Mouse (Mus musculus) limb, embryonic 10.5 days (tissue): ENCODE data around the gene Mfsd10. TPM values are rescaled to one million over a fixed set of nuclear protein-coding genes. Genes with fewer than 3 reads are reported as not detected.

ENCODE experiments used
- DNase-seq: peaks from one replicate; pipeline ENCODE4 v3.0.0-alpha.2; 2017; ENCODE audit warnings: low spot score
- H3K27ac ChIP-seq: fragments of 300-500 bp; sonication (generic); 2 replicates; pipeline ENCODE4 v1.5.1; 2016; ENCODE audit warnings: mild to moderate bottlenecking
- H3K27me3 ChIP-seq: fragments of 300-500 bp; sonication (generic); 2 replicates; pipeline ENCODE4 v1.6.1; 2016; ENCODE audit warnings: low read depth, mild to moderate bottlenecking; ENCODE audit not compliant: poor library complexity, severe bottlenecking
- H3K36me3 ChIP-seq: fragments of 300-500 bp; sonication (generic); 2 replicates; pipeline ENCODE4 v1.6.1; 2016; ENCODE audit warnings: mild to moderate bottlenecking, moderate library complexity
- H3K4me1 ChIP-seq: fragments of 300-500 bp; sonication (generic); 2 replicates; pipeline ENCODE4 v1.6.1; 2016
- H3K4me3 ChIP-seq: fragments of 300-500 bp; sonication (generic); 2 replicates; pipeline ENCODE4 v1.5.1; 2016; ENCODE audit warnings: mild to moderate bottlenecking, moderate library complexity
- H3K9me3 ChIP-seq: fragments of 300-500 bp; sonication (generic); replicated peaks from 2 replicates; pipeline ENCODE4 v1.6.1; 2016; ENCODE audit warnings: mild to moderate bottlenecking
- WGBS: fragments of 180-500 bp; shearing (Covaris S2); methylation state at CpG from one replicate; pipeline ENCODE4 v1.1.7; 2016; 5-methylcytosine and 5-hydroxymethylcytosine counted together
- polyA plus RNA-seq: library from polyadenylated mRNA; unstranded; fragments of >200 nt; fragmentation: Nextera tagmentation; extraction: Ambion mirVana; gene quantifications from 2 replicates; pipeline ENCODE4 v1.2.1, GENCODE M21; 2016

Mfsd10 gene
- 105 and 111 TPM in 2 replicates for polyA plus RNA-seq

DNA sequence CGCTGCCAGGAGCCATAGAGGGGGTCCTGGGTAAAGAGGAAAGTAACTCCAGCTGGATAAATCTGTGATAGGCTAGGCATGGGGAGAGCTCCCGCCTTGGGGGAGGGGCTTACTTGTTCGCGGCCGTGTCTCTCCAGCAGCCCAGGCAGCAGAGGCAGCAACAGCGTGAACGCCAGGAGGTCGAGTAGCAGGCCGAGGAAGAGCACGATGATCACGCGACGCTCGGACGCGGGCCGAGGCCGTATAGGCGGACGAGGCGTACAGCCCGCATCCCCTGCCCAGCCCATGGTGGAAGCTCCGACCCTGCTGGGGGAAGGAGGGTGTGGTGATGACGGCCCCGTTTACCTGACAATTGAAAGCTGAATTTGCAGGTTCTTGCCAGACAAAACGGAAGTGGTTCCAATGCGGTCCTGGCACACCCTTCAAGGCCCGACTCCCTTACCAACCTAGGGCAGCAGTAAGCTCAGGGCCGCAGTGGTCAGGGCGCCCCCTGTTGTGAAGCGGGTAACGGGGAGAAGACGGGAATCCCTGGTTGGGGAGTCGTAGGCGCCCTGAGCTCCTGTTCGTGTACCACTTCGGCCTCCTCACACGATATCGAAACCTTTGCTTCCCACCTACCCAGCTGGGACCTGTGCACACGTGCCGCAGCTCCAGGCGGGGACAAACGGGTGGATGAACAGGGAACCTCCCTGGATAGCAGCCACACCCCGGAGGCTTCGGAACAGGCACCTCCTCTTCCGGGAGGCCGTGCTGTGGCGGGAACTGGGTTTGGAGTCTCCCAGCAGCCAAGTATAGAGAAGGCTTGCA is at the start of gene Mfsd10:
Gene Mfsd10, minus strand, starts transcription at position 732 of the 807 bp plus-strand sequence.
- peak within 1 kb of the TSS; percentile 90 for H3K27ac ChIP-seq
- no peaks in the 10 kb centered on the region for H3K27me3 ChIP-seq
- H3K4me1 ChIP-seq = peaks cover 31% of the 10 kb centered on the region
- peaks cover 86% of the 10 kb centered on the region for H3K36me3 ChIP-seq
- peak; percentile 80 for DNase-seq
- WGBS = under 1% methylated on average over 48 of the region's 48 CpGs
- H3K4me3 ChIP-seq = peak within 1 kb of the TSS; percentile 71
- no peaks in the 10 kb centered on the region for H3K9me3 ChIP-seq

DNA sequence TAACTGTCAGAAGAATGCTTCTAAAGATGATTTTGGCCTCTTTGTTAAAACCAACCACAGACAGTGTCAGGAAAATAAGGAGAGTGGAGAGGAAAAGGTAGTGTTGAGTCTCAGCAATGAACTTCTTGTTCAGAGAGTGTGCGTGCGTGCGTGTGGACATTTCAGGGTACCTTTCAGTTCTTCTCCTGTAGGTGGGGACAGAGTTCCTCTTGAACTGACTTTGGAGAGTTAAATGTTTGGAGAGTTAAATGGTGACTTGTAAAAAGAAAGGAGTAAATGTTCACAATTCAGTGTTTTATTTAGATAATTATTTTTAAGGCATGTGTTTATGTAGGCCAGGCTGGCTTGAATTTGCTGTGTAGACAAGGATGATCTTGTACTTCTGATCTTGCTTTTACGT is 33.3 kb upstream of the Mfsd10 start:
- DNase-seq = no peak
- whole genome bisulfite sequencing = 84% methylated on average over 4 of the region's 4 CpGs
- Histone ChIP-seq H3K27ac (no peak overlapping the region), H3K9me3 (no peaks in the 10 kb centered on the region), H3K4me3 (no peak overlapping the region), H3K4me1 (no peaks in the 10 kb centered on the region), H3K27me3 (no peaks in the 10 kb centered on the region), H3K36me3 (no peaks in the 10 kb centered on the region)

DNA sequence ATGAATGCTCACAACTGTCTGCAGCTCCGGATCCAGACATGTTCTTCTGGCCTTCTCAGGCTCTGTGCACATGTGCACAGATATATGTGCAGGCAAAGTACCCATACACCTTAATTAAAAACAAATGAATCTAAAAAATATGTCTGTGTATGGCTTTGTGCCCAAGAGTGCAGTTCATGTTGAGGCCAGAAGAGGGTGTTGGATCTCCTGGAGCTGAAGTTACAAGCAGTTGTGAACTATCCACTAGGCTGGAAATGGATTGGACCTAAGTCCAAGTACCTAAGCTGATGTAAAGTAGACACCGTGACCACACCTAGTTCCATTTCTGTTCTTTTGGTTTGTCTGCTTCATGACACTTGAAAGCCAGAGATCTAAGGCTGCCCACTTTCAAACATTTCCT is 32.5 kb upstream of the Mfsd10 start:
- DNase-seq = no peak
- 82% methylated on average over 2 of the region's 2 CpGs for WGBS
- Histone ChIP-seq H3K9me3 (no peaks in the 10 kb centered on the region), H3K4me1 (no peaks in the 10 kb centered on the region), H3K36me3 (no peaks in the 10 kb centered on the region), H3K27ac (no peak overlapping the region), H3K4me3 (no peak overlapping the region), H3K27me3 (no peaks in the 10 kb centered on the region)

GRCm38 (mm10) chr5:34663231-34663630 is 26.2 kb upstream of the Mfsd10 start:
- 95% methylated on average over 2 of the region's 2 CpGs for WGBS
- no peak overlapping the region for H3K4me3 ChIP-seq
- no peak overlapping the region for H3K27ac ChIP-seq
- H3K4me1 ChIP-seq = peaks cover 10% of the 10 kb centered on the region
- no peaks in the 10 kb centered on the region for H3K9me3 ChIP-seq
- no peak for DNase-seq
- H3K36me3 ChIP-seq = peaks cover 1% of the 10 kb centered on the region; the same call in 1 of the 2 replicates
- peaks cover 13% of the 10 kb centered on the region for H3K27me3 ChIP-seq

DNA sequence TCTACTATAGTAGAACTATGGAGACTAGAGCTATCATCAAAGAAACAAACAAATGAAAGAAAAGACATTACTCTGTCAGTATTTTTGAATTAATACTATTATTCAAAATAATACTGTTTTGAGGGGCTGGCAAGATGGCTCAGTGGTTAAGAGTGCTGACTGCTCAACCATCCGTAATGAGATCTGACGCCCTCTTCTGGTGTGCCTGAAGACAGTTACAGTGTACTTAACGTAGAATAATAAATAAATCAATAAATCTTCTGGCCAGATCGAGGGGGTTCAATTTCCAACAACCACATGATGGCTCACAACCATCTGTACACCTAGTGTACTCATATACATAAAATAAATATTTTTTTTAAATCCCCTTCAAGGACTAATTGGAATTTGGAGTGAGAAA is 24.9 kb upstream of the Mfsd10 start:
- H3K36me3 ChIP-seq = peaks cover 11% of the 10 kb centered on the region
- H3K9me3 ChIP-seq = no peaks in the 10 kb centered on the region
- H3K27me3 ChIP-seq = peaks cover 13% of the 10 kb centered on the region
- H3K27ac ChIP-seq = no peak overlapping the region
- WGBS = 85% methylated on average over 4 of the region's 4 CpGs
- H3K4me3 ChIP-seq = no peak overlapping the region
- no peak for DNase-seq
- H3K4me1 ChIP-seq = peaks cover 10% of the 10 kb centered on the region

DNA sequence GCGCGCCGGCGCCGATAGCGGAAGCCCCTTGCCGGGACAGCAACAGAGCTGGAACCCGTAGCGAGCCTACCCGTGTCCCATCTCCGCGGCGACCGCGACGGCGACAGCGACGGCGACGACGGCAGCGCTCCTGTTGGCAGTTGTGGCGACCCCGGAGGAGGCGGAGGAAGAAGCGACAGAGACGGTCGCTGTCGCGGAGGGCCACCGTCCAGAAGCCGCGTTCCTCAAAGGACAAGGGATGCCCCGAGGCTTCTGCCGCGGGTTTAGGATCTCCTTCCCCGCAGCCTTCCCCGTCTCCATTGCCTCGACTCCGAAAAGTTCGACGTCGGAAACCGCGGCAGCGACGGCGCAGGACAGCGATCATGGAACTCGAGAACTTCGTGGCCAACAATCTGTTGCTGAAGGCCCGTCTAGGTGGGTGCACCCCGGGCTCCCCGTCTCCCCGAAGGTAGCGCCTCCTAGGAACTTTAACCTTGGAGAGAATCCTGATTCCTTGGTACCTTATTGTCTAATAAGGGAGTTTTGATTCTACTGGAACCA is 23.6 kb upstream of the Mfsd10 start:
- peaks cover 13% of the 10 kb centered on the region for H3K27me3 ChIP-seq
- no peak for DNase-seq
- H3K4me3 ChIP-seq = peak overlapping the region; percentile 82
- peak overlapping the region; percentile 81 for H3K27ac ChIP-seq
- under 1% methylated on average over 57 of the region's 57 CpGs for whole genome bisulfite sequencing
- peaks cover 22% of the 10 kb centered on the region for H3K36me3 ChIP-seq
- peaks cover 10% of the 10 kb centered on the region for H3K4me1 ChIP-seq
- no peaks in the 10 kb centered on the region for H3K9me3 ChIP-seq

- under 1% methylated on average over 60 of the region's 60 CpGs for WGBS
- peak; percentile 96 for DNase-seq
- H3K9me3 ChIP-seq = no peaks in the 10 kb centered on the region
- H3K27me3 ChIP-seq = peaks cover 13% of the 10 kb centered on the region
- peak within 1 kb of the TSS; percentile 82 for H3K4me3 ChIP-seq
- peak within 1 kb of the TSS; percentile 81 for H3K27ac ChIP-seq
- H3K4me1 ChIP-seq = peaks cover 10% of the 10 kb centered on the region
- H3K36me3 ChIP-seq = peaks cover 29% of the 10 kb centered on the region
These were observed 22.9 kb upstream of the Mfsd10 start, which contains the start of the genes Nop14 and Grk4 for GRCm38 (mm10) chr5:34659686-34660590. Gene Nop14, minus strand, starts transcription at chr5:34660148. Gene Grk4, plus strand, starts transcription at chr5:34660379.

DNA sequence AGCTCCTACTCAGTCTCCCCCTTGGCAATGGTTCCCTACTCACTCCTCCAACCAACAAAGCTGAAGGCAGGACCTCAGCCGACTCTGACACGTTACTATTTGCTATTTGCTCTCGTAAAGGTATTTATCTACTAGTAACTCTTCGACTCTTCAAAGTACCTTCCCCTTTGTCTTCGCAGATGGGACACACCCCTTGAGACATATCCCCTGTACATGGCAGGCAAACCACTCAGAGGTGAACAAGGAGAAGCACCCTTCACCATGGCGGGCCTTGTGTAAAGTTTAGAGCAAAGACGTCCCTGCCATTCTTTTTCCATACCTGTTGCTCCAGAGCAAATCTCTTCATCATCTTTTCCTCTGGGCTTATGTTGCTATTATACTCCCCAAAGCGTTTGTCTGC is 20.5 kb upstream of the Mfsd10 start:
- Histone ChIP-seq H3K9me3 (no peaks in the 10 kb centered on the region), H3K36me3 (peaks cover 53% of the 10 kb centered on the region), H3K4me3 (no peak overlapping the region), H3K4me1 (peaks cover 10% of the 10 kb centered on the region), H3K27ac (no peak overlapping the region), H3K27me3 (peaks cover 13% of the 10 kb centered on the region)
- 96% methylated on average over 8 of the region's 8 CpGs for WGBS
- no peak for DNase-seq

DNA sequence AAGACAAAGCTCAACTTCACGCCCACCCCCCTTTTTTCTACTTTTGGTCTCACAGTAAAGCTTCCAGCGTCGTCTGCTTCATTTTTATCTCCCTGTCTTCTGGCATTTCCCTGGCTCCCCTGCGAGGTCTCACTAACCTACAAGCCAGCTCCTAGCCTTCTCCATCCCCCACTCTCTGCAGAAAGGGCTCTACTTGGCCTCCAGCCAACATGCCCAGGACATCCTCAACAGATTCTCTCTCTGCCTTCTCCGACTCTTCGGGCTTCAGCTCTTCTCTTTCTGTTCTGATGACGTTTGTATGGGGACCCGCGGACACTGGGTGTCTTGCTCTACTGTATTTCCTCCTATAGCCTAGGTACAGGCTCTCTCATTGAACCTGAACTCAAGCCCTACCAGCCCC is 17.9 kb upstream of the Mfsd10 start:
- DNase-seq = no peak

DNA sequence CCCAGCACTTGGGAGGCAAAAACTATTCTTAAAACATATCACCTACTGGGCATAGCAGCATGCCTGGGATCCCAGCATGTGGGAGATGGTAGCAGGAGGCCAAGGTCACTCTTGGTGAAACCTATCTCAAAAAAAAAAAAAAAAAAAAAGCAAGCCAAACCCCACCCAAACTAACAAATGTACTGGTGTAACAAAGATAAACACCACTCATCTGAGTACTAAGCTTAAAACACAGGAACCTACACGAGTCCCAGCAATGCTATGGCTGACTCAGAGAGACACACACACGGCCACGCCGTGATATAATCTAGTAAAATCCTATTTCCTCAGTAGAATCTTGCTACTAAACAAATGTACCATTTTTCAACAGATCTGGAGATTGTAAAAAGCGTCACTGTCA is 15.9 kb upstream of the Mfsd10 start:
- no peak for DNase-seq
- Histone ChIP-seq H3K27ac (no peak overlapping the region), H3K4me3 (no peak overlapping the region), H3K4me1 (no peaks in the 10 kb centered on the region), H3K9me3 (no peaks in the 10 kb centered on the region), H3K27me3 (no peaks in the 10 kb centered on the region), H3K36me3 (peaks cover 95% of the 10 kb centered on the region)
- 95% methylated on average over 5 of the region's 5 CpGs for WGBS

More for the DNA sequence above, 17.9 kb upstream of the Mfsd10 start:
- Histone ChIP-seq H3K4me1 (peaks cover 6% of the 10 kb centered on the region), H3K4me3 (no peak overlapping the region), H3K9me3 (no peaks in the 10 kb centered on the region), H3K36me3 (peaks cover 79% of the 10 kb centered on the region), H3K27ac (no peak overlapping the region), H3K27me3 (no peaks in the 10 kb centered on the region)
- 94% methylated on average over 9 of the region's 9 CpGs for WGBS

DNA sequence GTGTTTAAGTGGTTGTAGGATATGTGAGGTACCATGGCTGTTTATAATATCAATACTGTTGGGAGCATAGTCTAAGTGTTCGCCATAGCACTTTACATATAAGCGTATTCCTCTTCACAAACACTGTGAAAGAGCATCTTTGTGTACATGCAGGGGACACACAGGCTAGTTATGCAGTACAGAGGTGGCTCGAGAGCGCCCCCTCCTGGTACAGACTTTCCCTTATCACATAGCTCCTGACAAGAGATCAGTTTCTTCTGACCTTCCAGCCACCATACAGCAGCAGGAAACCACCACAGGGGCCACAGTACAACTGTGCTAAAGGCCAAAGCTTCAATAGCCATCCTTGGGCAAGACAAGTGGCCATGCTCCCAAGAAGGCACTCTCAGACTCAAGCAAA is 10.6 kb upstream of the Mfsd10 start:
- H3K27ac ChIP-seq = no peak overlapping the region
- no peak overlapping the region for H3K4me3 ChIP-seq
- no peaks in the 10 kb centered on the region for H3K9me3 ChIP-seq
- no peaks in the 10 kb centered on the region for H3K4me1 ChIP-seq
- no peaks in the 10 kb centered on the region for H3K27me3 ChIP-seq
- H3K36me3 ChIP-seq = peaks cover 100% of the 10 kb centered on the region
- WGBS = 48% methylated on average over 4 of the region's 4 CpGs
- peak; percentile 81 for DNase-seq

DNA sequence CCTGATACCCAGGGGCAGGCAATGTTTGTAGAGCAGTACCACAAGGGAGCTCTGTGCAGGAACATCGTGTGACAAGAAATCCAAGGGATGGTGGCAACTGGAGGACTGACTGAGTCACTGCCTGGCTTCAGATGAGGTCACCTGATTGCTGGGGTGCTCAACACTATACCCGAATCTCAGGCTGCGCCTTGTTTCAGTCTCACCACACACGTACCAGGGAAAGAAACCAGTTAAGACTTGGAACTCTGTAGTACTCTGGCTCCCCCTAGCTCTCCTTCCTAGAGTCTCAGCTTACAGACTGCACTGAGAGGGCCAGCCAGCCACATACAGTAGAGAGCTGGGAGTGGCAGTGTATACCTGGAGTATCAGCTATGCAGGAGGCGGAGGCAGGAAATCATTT is 5.9 kb upstream of the Mfsd10 start:
- Histone ChIP-seq H3K27ac (no peak overlapping the region), H3K4me1 (no peaks in the 10 kb centered on the region), H3K36me3 (peaks cover 95% of the 10 kb centered on the region), H3K4me3 (no peak overlapping the region), H3K9me3 (no peaks in the 10 kb centered on the region), H3K27me3 (no peaks in the 10 kb centered on the region)
- 77% methylated on average over 5 of the region's 5 CpGs for WGBS
- DNase-seq = no peak
